Mouse (Mus musculus): Measurements from ENCODE around the gene Cyp2c65.
A peak's percentile ranks its signal among the peaks of the same experiment; 100 is the strongest.

The Cyp2c65 gene

GRCm38 (mm10) chr19:39060719-39061118, at the start of gene Cyp2c65:
Gene Cyp2c65 (plus strand): TSS chr19:39061015.
- DNase-seq, result no peak

DNA sequence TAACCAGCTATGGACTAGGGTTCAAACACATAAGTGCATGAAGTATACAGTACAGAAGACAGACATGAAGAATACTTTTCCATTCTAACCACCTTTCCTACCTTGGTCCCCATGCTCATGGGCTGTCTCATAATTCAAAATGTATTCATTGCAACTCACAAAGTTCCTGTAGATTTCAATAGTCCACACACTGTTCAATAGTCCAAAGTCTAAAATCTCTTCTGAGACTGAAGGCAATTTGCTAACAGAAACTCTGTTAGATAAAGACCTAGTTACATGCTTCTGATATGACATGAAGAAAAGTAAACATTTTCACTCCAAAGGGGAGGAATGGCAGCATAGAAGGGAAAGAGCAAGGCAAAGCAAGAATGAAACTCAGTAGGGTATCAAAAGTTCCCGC, 2.9 kb upstream of the Cyp2c65 start:
- no peak for DNase-seq

DNA sequence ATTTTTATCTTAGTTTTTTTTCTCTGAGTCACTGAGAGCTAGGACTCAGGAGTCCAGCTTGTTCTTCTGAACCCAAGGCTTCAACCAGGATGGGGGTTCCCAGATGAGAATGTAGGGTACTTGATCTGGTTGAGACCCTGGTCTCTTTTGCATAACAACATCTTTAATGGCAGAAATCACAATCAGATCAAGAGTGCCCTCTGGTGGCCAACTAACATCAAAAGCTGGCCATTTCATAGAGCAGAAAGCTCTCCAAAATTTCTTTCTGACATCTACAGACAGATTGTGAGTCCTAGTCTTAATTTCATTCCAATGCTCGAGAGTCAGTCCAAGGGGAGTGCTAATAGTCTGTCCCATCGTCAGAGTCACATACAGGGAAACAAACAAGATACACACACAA, 38.0 kb downstream of the Cyp2c65 start:
- peak; percentile 5 to 6 for DNase-seq

DNA sequence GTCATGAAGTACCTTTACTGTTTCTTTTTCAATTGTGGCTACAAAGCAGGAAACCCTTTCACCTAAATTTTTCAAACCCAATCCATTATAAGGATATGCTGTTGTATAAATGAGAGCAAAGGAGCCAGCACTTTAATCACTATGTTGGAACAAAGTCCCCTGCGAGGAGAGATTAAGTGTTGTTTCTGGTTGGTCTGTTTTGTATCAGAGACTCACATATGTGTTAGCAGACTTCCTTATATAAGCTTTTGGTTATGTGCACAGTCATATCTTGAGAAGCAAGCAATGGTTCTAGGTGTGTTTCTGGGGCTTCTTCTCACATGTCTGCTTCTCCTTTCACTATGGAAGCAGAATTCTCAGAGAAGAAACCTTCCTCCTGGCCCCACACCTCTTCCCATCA, 52.8 kb downstream of the Cyp2c65 start, which contains the start of gene Cyp2c66:
Cyp2c66 (plus strand) TSS at position 255 of the 400 bp plus-strand sequence.
- DNase-seq, result no peak

All from cerebellum, postnatal 10 days (tissue).